Mouse (Mus musculus) brain, embryonic 14.5 days (tissue): ENCODE measurements at regions not wholly inside any gene's neighbourhood (a gene's known extent, or its start where the extent isn't known, plus 50 kb on each side); places are given as distances from the start of the nearest gene placed in this dataset.

Experiments
- CTCF ChIP-seq: fragments of 200-500 bp; IDR thresholded peaks from 2 replicates; pipeline ENCODE4 v1.5.1; 2012; ENCODE audit warnings: inconsistent platforms, mild to moderate bottlenecking, moderate library complexity, borderline replicate concordance; ENCODE audit not compliant: insufficient read depth, insufficient read length; ENCODE audit errors: extremely low read depth
- POLR2A ChIP-seq: fragments of 200-500 bp; IDR thresholded peaks from 2 replicates; pipeline ENCODE4 v1.6.1; 2012; ENCODE audit warnings: mild to moderate bottlenecking, inconsistent platforms, borderline replicate concordance; ENCODE audit not compliant: poor library complexity, insufficient read depth, insufficient read length, severe bottlenecking; ENCODE audit errors: extremely low read depth

DNA sequence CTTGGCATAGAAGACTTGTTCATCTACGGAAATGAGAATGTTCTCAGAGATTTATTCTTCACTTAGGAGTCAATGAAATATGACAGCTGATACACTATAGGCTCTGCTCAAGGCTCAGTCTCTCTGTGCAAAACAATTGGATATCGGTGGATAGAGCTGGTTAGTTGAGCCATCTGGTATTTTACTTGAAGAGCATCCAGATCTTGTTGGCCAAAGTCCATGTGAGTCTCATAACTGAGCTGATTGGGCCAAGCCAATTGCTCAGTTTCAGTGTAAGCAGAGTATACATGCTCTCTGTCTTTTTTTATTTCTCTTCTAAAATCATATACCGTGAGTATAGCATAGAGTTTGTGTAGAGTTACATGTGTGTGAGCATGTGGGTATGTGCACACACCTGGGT lies 166.3 kb downstream of the Zfp365 start:
- TF ChIP-seq CTCF (no peak), POLR2A (no peak)
